Mouse (Mus musculus) kidney, postnatal 0 days (tissue): ENCODE data around the gene Pls3. TPM values are rescaled to one million over a fixed set of nuclear protein-coding genes. Genes with fewer than 3 reads are reported as not detected.

Source experiments
- ATAC-seq: fragments of 200-750 bp; cut with Nextera tagmentation; replicated peaks from 2 replicates; pipeline ENCODE4 v1.8.0; 2017; ENCODE audit warnings: low read depth, moderate number of reproducible peaks, moderate TSS enrichment, moderate library complexity; ENCODE audit not compliant: low FRiP score
- DNase-seq: peaks from one replicate; pipeline ENCODE4 v3.0.0-alpha.2; 2016; ENCODE audit warnings: low spot score
- H3K27ac ChIP-seq: fragments of 300-500 bp; sonication (generic); 2 replicates; pipeline ENCODE4 v1.5.1; 2014; ENCODE audit warnings: mild to moderate bottlenecking
- H3K27me3 ChIP-seq: fragments of 300-500 bp; sonication (generic); 2 replicates; pipeline ENCODE4 v1.6.1; 2014; ENCODE audit warnings: low read length, mixed read lengths; ENCODE audit not compliant: insufficient read depth
- H3K36me3 ChIP-seq: fragments of 300-500 bp; sonication (generic); 2 replicates; pipeline ENCODE4 v1.6.1; 2014; ENCODE audit warnings: low read length, mixed read lengths; ENCODE audit not compliant: insufficient read depth
- H3K4me1 ChIP-seq: fragments of 300-500 bp; sonication (generic); replicated peaks from 2 replicates; pipeline ENCODE4 v1.6.1; 2014; ENCODE audit warnings: antibody characterized with exemption, low read length, mixed read lengths; ENCODE audit not compliant: insufficient read depth
- H3K4me2 ChIP-seq: fragments of 300-500 bp; sonication (generic); 2 replicates; pipeline ENCODE4 v1.6.1; 2014; ENCODE audit warnings: mild to moderate bottlenecking, low read length, moderate library complexity, mixed read lengths
- H3K4me3 ChIP-seq: fragments of 300-500 bp; sonication (generic); replicated peaks from 2 replicates; pipeline ENCODE4 v1.5.1; 2014; ENCODE audit warnings: low read depth, low read length
- H3K9ac ChIP-seq: fragments of 300-500 bp; sonication (generic); 2 replicates; pipeline ENCODE4 v1.6.1; 2014; ENCODE audit warnings: low read depth, low read length
- H3K9me3 ChIP-seq: fragments of 300-500 bp; sonication (generic); replicated peaks from 2 replicates; pipeline ENCODE4 v1.6.1; 2016; ENCODE audit warnings: low read length, inconsistent platforms, mixed read lengths
- CTCF ChIP-seq: IDR thresholded peaks from 2 replicates; pipeline ENCODE4 v1.5.1; 2016; ENCODE audit warnings: antibody characterized with exemption, low read depth, mild to moderate bottlenecking, moderate library complexity
- WGBS: fragments of 180-500 bp; shearing (Covaris S2); extraction: QIAGEN DNeasy Blood & Tissue Kit; methylation state at CpG from one replicate; pipeline ENCODE4 v1.1.7; 2014; 5-methylcytosine and 5-hydroxymethylcytosine counted together
- polyA plus RNA-seq: library from polyadenylated mRNA; unstranded; fragments of >200 nt; fragmentation: Nextera tagmentation; extraction: Ambion mirVana; gene quantifications from 2 replicates; pipeline ENCODE4 v1.2.1, GENCODE M21; 2015

Gene Pls3
- 145 and 153 TPM in 2 replicates for polyA plus RNA-seq

- no peaks in the 10 kb centered on the region for H3K4me1 ChIP-seq
- WGBS: 22% methylated on average over 43 of the region's 45 CpGs
- ATAC-seq (peak; percentile 99), DNase-seq (peak; percentile 92)
- H3K27ac ChIP-seq: peak within 1 kb of the TSS; percentile 86
- H3K9me3 ChIP-seq: no peaks in the 10 kb centered on the region
- peak within 1 kb of the TSS; percentile 60 for H3K9ac ChIP-seq
- H3K4me3 ChIP-seq: peak within 1 kb of the TSS; percentile 52
- H3K27me3 ChIP-seq: no peaks in the 10 kb centered on the region
- H3K36me3 ChIP-seq: no peaks in the 10 kb centered on the region
- TF ChIP-seq CTCF: no peak
- peak within 1 kb of the TSS; percentile 54 for H3K4me2 ChIP-seq
These were observed at the start of gene Pls3 for GRCm38 (mm10) chrX:75874332-75875291. Gene Pls3 (minus strand): TSS chrX:75875182.

- no peaks in the 10 kb centered on the region for H3K27me3 ChIP-seq
- no peaks in the 10 kb centered on the region for H3K9me3 ChIP-seq
- TF ChIP-seq CTCF: no peak
- H3K4me2 ChIP-seq: no peak overlapping the region
- no peak overlapping the region for H3K9ac ChIP-seq
- no peaks in the 10 kb centered on the region for H3K36me3 ChIP-seq
- no peak for ATAC-seq
- no peak overlapping the region for H3K4me3 ChIP-seq
- WGBS: 53% methylated on average over 6 of the region's 6 CpGs
- no peaks in the 10 kb centered on the region for H3K4me1 ChIP-seq
- no peak for DNase-seq
- no peak overlapping the region for H3K27ac ChIP-seq
These were observed 20.7 kb upstream of the Pls3 start for GRCm38 (mm10) chrX:75895716-75896115.

GRCm38 (mm10) chrX:75875566-75875965 is 584 bp upstream of the Pls3 start:
- Histone ChIP-seq H3K27ac (no peak overlapping the region), H3K4me3 (peak overlapping the region; percentile 52; the same call in 1 of the 2 replicates), H3K27me3 (no peaks in the 10 kb centered on the region), H3K36me3 (no peaks in the 10 kb centered on the region), H3K4me2 (peak overlapping the region; percentile 54), H3K9me3 (no peaks in the 10 kb centered on the region), H3K9ac (no peak overlapping the region), H3K4me1 (no peaks in the 10 kb centered on the region)
- DNase-seq (no peak), ATAC-seq (no peak)
- TF ChIP-seq CTCF: no peak
- WGBS: 26% methylated on average over 5 of the region's 5 CpGs

GRCm38 (mm10) chrX:75873813-75874212 is 1.2 kb downstream of the Pls3 start:
- Histone ChIP-seq H3K4me1 (no peaks in the 10 kb centered on the region), H3K4me2 (peak overlapping the region; percentile 54), H3K27ac (peak overlapping the region; percentile 86), H3K27me3 (no peaks in the 10 kb centered on the region), H3K36me3 (no peaks in the 10 kb centered on the region), H3K4me3 (peak overlapping the region; percentile 52), H3K9ac (peak overlapping the region; percentile 60; the same call in 1 of the 2 replicates), H3K9me3 (no peaks in the 10 kb centered on the region)
- 0 out of 2 replicates have a peak, but pooled peaks have one; percentile 18 for TF ChIP-seq CTCF
- WGBS: 15% methylated on average over 15 of the region's 15 CpGs
- DNase-seq (peak; percentile 51), ATAC-seq (no peak)

GRCm38 (mm10) chrX:75873253-75873652 is 1.7 kb downstream of the Pls3 start:
- Histone ChIP-seq H3K36me3 (no peaks in the 10 kb centered on the region), H3K4me1 (no peaks in the 10 kb centered on the region), H3K27ac (no peak overlapping the region), H3K4me3 (peak overlapping the region; percentile 52), H3K9me3 (no peaks in the 10 kb centered on the region), H3K4me2 (peak overlapping the region; percentile 54), H3K27me3 (no peaks in the 10 kb centered on the region), H3K9ac (peak overlapping the region; percentile 60; the same call in 1 of the 2 replicates)
- no peak for TF ChIP-seq CTCF
- WGBS: 50% methylated on average over 4 of the region's 4 CpGs
- DNase-seq (no peak), ATAC-seq (no peak)

- no peaks in the 10 kb centered on the region for H3K27me3 ChIP-seq
- H3K4me3 ChIP-seq: no peak overlapping the region
- no peak overlapping the region for H3K9ac ChIP-seq
- DNase-seq (peak; percentile 24), ATAC-seq (no peak)
- no peak overlapping the region for H3K27ac ChIP-seq
- no peak overlapping the region for H3K4me2 ChIP-seq
- H3K4me1 ChIP-seq: no peaks in the 10 kb centered on the region
- H3K36me3 ChIP-seq: no peaks in the 10 kb centered on the region
- TF ChIP-seq CTCF: peak; percentile 50
- WGBS: 72% methylated on average over 2 of the region's 2 CpGs
- no peaks in the 10 kb centered on the region for H3K9me3 ChIP-seq
These were observed 3.1 kb downstream of the Pls3 start for GRCm38 (mm10) chrX:75871855-75872254.
